Mouse (Mus musculus) MEL (cell line): ENCODE data around the gene Usp27x. TPM values are rescaled to one million over a fixed set of nuclear protein-coding genes. Genes with fewer than 3 reads are reported as not detected.

Experiments used
- DNase-seq: peaks from one replicate; pipeline ENCODE4 v3.0.0; 2011; ENCODE audit warnings: low read depth, low spot score
- H3K27ac ChIP-seq: 2 replicates; pipeline ENCODE4 v1.5.1; 2012; ENCODE audit warnings: low read depth, mild to moderate bottlenecking, control low read depth, low read length, moderate library complexity; ENCODE audit not compliant: control insufficient read depth
- H3K27me3 ChIP-seq, 2 experiments: fragments of 150-350 bp in 1 of 2; sonication (generic) in 1 of 2; 2 replicates each; pipeline ENCODE4 v1.6.1; 2012; ENCODE audit warnings: low read length in 2 of 2, mild to moderate bottlenecking in 2 of 2, improper control_type of control experiment in 1 of 2, moderate library complexity in 1 of 2; ENCODE audit not compliant: insufficient read depth in 2 of 2, control insufficient read depth in 1 of 2
- H3K36me3 ChIP-seq, 2 experiments: 2 replicates each; pipeline ENCODE4 v1.6.1; 2012 to 2014; ENCODE audit warnings: low read length in 2 of 2, improper control_type of control experiment in 1 of 2, inconsistent platforms in 1 of 2, mild to moderate bottlenecking in 1 of 2; ENCODE audit not compliant: insufficient read depth in 2 of 2, control insufficient read depth in 1 of 2
- H3K4me1 ChIP-seq, 2 experiments: fragments of 150-350 bp in 1 of 2; sonication (generic) in 1 of 2; 2 replicates each; pipeline ENCODE4 v1.6.1; 2012; ENCODE audit warnings: low read length in 2 of 2, improper control_type of control experiment in 1 of 2, mild to moderate bottlenecking in 1 of 2; ENCODE audit not compliant: insufficient read depth in 2 of 2, control insufficient read depth in 1 of 2
- H3K4me3 ChIP-seq, 2 experiments: fragments of 150-350 bp in 1 of 2; sonication (generic) in 1 of 2; 2 replicates each; pipeline ENCODE4 v1.5.1; 2012; ENCODE audit warnings: low read depth in 2 of 2, low read length in 2 of 2, mild to moderate bottlenecking in 2 of 2, moderate library complexity in 2 of 2, control low read depth in 1 of 2, improper control_type of control experiment in 1 of 2; ENCODE audit not compliant: control insufficient read depth in 1 of 2, insufficient read depth in 1 of 2
- H3K79me2 ChIP-seq: 2 replicates; pipeline ENCODE4 v1.6.1; 2012; ENCODE audit warnings: mild to moderate bottlenecking, low read length, moderate library complexity; ENCODE audit not compliant: control insufficient read depth, poor library complexity, insufficient read depth
- H3K9ac ChIP-seq: 2 replicates; pipeline ENCODE4 v1.6.1; 2012; ENCODE audit warnings: low read depth, mild to moderate bottlenecking, control low read depth, low read length, moderate library complexity; ENCODE audit not compliant: control insufficient read depth, poor library complexity, severe bottlenecking
- H3K9me3 ChIP-seq: fragments of 150-350 bp; sonication (generic); replicated peaks from 2 replicates; pipeline ENCODE4 v1.6.1; 2012; ENCODE audit warnings: mild to moderate bottlenecking, low read length, improper control_type of control experiment, moderate library complexity; ENCODE audit not compliant: insufficient read depth
- BHLHE40 ChIP-seq: IDR thresholded peaks from 2 replicates; pipeline ENCODE4 v1.6.1; 2012; ENCODE audit warnings: low read depth, mild to moderate bottlenecking, inconsistent platforms, low read length, improper control_type of control experiment, borderline replicate concordance
- CHD2 ChIP-seq: IDR thresholded peaks from 2 replicates; pipeline ENCODE4 v1.6.1; 2011; ENCODE audit warnings: low read length, improper control_type of control experiment
- CTCF ChIP-seq, 3 experiments: IDR thresholded peaks in 2 of 3; conservative IDR thresholded peaks in 1 of 3; 2 replicates each; pipeline ENCODE4 v1.5.1; 2011 to 2012; ENCODE audit warnings: low read length in 3 of 3, low read depth in 2 of 3, mild to moderate bottlenecking in 2 of 3, improper control_type of control experiment in 1 of 3, inconsistent platforms in 1 of 3, mixed read lengths in 1 of 3, moderate library complexity in 1 of 3; ENCODE audit not compliant: control insufficient read depth in 1 of 3, insufficient read depth in 1 of 3, poor library complexity in 1 of 3, severe bottlenecking in 1 of 3
- EP300 ChIP-seq, 2 experiments: IDR thresholded peaks; 2 replicates each; pipeline ENCODE4 v1.6.1; 2011; ENCODE audit warnings: improper control_type of control experiment in 2 of 2, low read length in 2 of 2, low read depth in 1 of 2, mild to moderate bottlenecking in 1 of 2
- ETS1 ChIP-seq: IDR thresholded peaks from 2 replicates; pipeline ENCODE4 v1.6.1; 2012; ENCODE audit warnings: low read depth, mild to moderate bottlenecking, inconsistent platforms, low read length, improper control_type of control experiment, moderate library complexity
- GABPA ChIP-seq: IDR thresholded peaks from 2 replicates; pipeline ENCODE4 v1.6.1; 2012; ENCODE audit warnings: low read depth, mild to moderate bottlenecking, inconsistent platforms, low read length, improper control_type of control experiment, moderate library complexity
- GATA1 ChIP-seq: IDR thresholded peaks from 2 replicates; pipeline ENCODE4 v1.6.1; 2011; ENCODE audit warnings: low read depth, low read length, improper control_type of control experiment
- HCFC1 ChIP-seq: IDR thresholded peaks from 2 replicates; pipeline ENCODE4 v1.6.1; 2012; ENCODE audit warnings: low read depth, mild to moderate bottlenecking, inconsistent platforms, low read length, improper control_type of control experiment, moderate library complexity
- KAT2A ChIP-seq: conservative IDR thresholded peaks from 2 replicates; pipeline ENCODE4 v1.6.1; 2012; ENCODE audit warnings: low read depth, low read length, improper control_type of control experiment, inconsistent platforms
- MAFK ChIP-seq: IDR thresholded peaks from 2 replicates; pipeline ENCODE4 v1.6.1; 2011; ENCODE audit warnings: low read depth, mild to moderate bottlenecking, low read length, improper control_type of control experiment, borderline replicate concordance
- MAX ChIP-seq: IDR thresholded peaks from 2 replicates; pipeline ENCODE4 v1.6.1; 2011; ENCODE audit warnings: low read length, improper control_type of control experiment
- MAZ ChIP-seq: IDR thresholded peaks from 2 replicates; pipeline ENCODE4 v1.6.1; 2012; ENCODE audit warnings: low read depth, mild to moderate bottlenecking, inconsistent platforms, low read length, improper control_type of control experiment
- MXI1 ChIP-seq: IDR thresholded peaks from 2 replicates; pipeline ENCODE4 v1.6.1; 2011; ENCODE audit warnings: mild to moderate bottlenecking, low read depth, low read length, improper control_type of control experiment
- MYC ChIP-seq: IDR thresholded peaks from 2 replicates; pipeline ENCODE4 v1.6.1; 2011; ENCODE audit warnings: low read depth, mild to moderate bottlenecking, low read length, improper control_type of control experiment, moderate library complexity
- NELFE ChIP-seq: IDR thresholded peaks from 2 replicates; pipeline ENCODE4 v1.6.1; 2011; ENCODE audit warnings: low read depth, low read length, improper control_type of control experiment
- NRF1 ChIP-seq: IDR thresholded peaks from 2 replicates; pipeline ENCODE4 v1.6.1; 2014; ENCODE audit warnings: low read depth, mild to moderate bottlenecking, inconsistent platforms, low read length, improper control_type of control experiment, moderate library complexity; ENCODE audit not compliant: poor library complexity, insufficient read depth, severe bottlenecking
- POLR2A ChIP-seq, 2 experiments: IDR thresholded peaks; 2 replicates each; pipeline ENCODE4 v1.6.1; 2011 to 2012; ENCODE audit warnings: low read length in 2 of 2, mild to moderate bottlenecking in 2 of 2, control low read depth in 1 of 2, improper control_type of control experiment in 1 of 2, low read depth in 1 of 2, moderate library complexity in 1 of 2; ENCODE audit not compliant: control insufficient read depth in 1 of 2, insufficient read depth in 1 of 2, poor library complexity in 1 of 2
- POLR2AphosphoS2 ChIP-seq: IDR thresholded peaks from 2 replicates; pipeline ENCODE4 v1.6.1; 2011; ENCODE audit warnings: low read length, improper control_type of control experiment
- RAD21 ChIP-seq: IDR thresholded peaks from 2 replicates; pipeline ENCODE4 v1.6.1; 2011; ENCODE audit warnings: mild to moderate bottlenecking, low read depth, low read length, improper control_type of control experiment
- RCOR1 ChIP-seq: IDR thresholded peaks from 2 replicates; pipeline ENCODE4 v1.6.1; 2012; ENCODE audit warnings: low read depth, mild to moderate bottlenecking, inconsistent platforms, low read length, improper control_type of control experiment
- SIN3A ChIP-seq: IDR thresholded peaks from 2 replicates; pipeline ENCODE4 v1.6.1; 2012; ENCODE audit warnings: low read length, improper control_type of control experiment, inconsistent platforms
- SMC3 ChIP-seq: IDR thresholded peaks from 2 replicates; pipeline ENCODE4 v1.6.1; 2011; ENCODE audit warnings: low read depth, low read length, improper control_type of control experiment
- TAL1 ChIP-seq: IDR thresholded peaks from 2 replicates; pipeline ENCODE4 v1.6.1; 2012; ENCODE audit warnings: mild to moderate bottlenecking, inconsistent platforms, low read length, moderate library complexity, mixed read lengths
- TBP ChIP-seq: IDR thresholded peaks from 2 replicates; pipeline ENCODE4 v1.8.0; 2011; ENCODE audit warnings: low read depth, low read length, improper control_type of control experiment
- TCF12 ChIP-seq: IDR thresholded peaks from 2 replicates; pipeline ENCODE4 v1.6.1; 2014; ENCODE audit warnings: low read depth, mild to moderate bottlenecking, inconsistent platforms, low read length, improper control_type of control experiment, moderate library complexity
- UBTF ChIP-seq: IDR thresholded peaks from 2 replicates; pipeline ENCODE4 v1.6.1; 2012; ENCODE audit warnings: low read depth, mild to moderate bottlenecking, inconsistent platforms, low read length, improper control_type of control experiment, moderate library complexity, borderline replicate concordance; ENCODE audit not compliant: insufficient read depth
- USF1 ChIP-seq: IDR thresholded peaks from 2 replicates; pipeline ENCODE4 v1.6.1; 2014; ENCODE audit warnings: low read depth, mild to moderate bottlenecking, inconsistent platforms, low read length, improper control_type of control experiment, moderate library complexity
- ZC3H11A ChIP-seq: IDR thresholded peaks from 2 replicates; pipeline ENCODE4 v1.6.1; 2012; ENCODE audit warnings: low read depth, mild to moderate bottlenecking, inconsistent platforms, low read length, improper control_type of control experiment
- ZKSCAN1 ChIP-seq: IDR thresholded peaks from 2 replicates; pipeline ENCODE4 v1.6.1; 2012; ENCODE audit warnings: low read depth, mild to moderate bottlenecking, inconsistent platforms, low read length, improper control_type of control experiment, moderate library complexity
- ZMIZ1 ChIP-seq: IDR thresholded peaks from 2 replicates; pipeline ENCODE4 v1.6.1; 2012; ENCODE audit warnings: low read depth, mild to moderate bottlenecking, inconsistent platforms, low read length, improper control_type of control experiment, moderate library complexity
- ZNF384 ChIP-seq: IDR thresholded peaks from 2 replicates; pipeline ENCODE4 v1.6.1; 2012; ENCODE audit warnings: low read depth, mild to moderate bottlenecking, inconsistent platforms, low read length, improper control_type of control experiment
- polyA plus RNA-seq, 2 experiments: library from polyadenylated mRNA; stranded (reverse) in 1 of 2; unstranded in 1 of 2; fragments of >175 nt in 1 of 2; fragments of >200 nt in 1 of 2; gene quantifications; 2 replicates each; pipeline versions ENCODE4 v1.2.1 to v1.2.4; 2012; ENCODE audit warnings: low replicate concordance in 2 of 2, low read depth in 1 of 2; ENCODE audit not compliant: insufficient read length in 2 of 2, insufficient read depth in 1 of 2, missing spikeins in 1 of 2
- total RNA-seq: library from RNA; depleted of rRNA; stranded (reverse); fragments of 300-350 nt; gene quantifications from 2 replicates; pipeline ENCODE4 v1.2.3, GENCODE M21; 2012

Usp27x gene
- total and polyA plus RNA-seq, 3 experiments = 3.6 to 3.9 TPM; not detected in 1

GRCm38 (mm10) chrX:7422691-7423111 is 47.1 kb upstream of the Usp27x start:
- DNase-seq = peak; percentile 94
- Histone ChIP-seq H3K9ac (peak overlapping the region; percentile 77), H3K27ac (peak overlapping the region; percentile 68), H3K27me3 (no peaks in the 10 kb centered on the region; a peak in 1 of 4 replicates), H3K4me1 (peaks cover 0 to 7% of the 10 kb centered on the region in 2 experiments; a peak in 2 of 4 replicates), H3K79me2 (no peaks in the 10 kb centered on the region)
- TF ChIP-seq MXI1 = peak; percentile 98
- peak; percentile 88 for TF ChIP-seq TAL1
- peak; percentile 42 for TF ChIP-seq NELFE
- 0 out of 2 replicates have a peak, but pooled peaks have one; percentile 48 for TF ChIP-seq MAZ
- peak; percentile 97 for TF ChIP-seq MAX
- TF ChIP-seq GABPA = no peak
- TF ChIP-seq MYC = peak; percentile 99
- TF ChIP-seq USF1 = peak; percentile 64
- TF ChIP-seq RCOR1 = no peak
- TF ChIP-seq TBP = peak; percentile 31; the same call in 1 of the 2 replicates
- TF ChIP-seq GATA1 = peak; percentile 51
- peak; percentile 22; the same call in 1 of the 2 replicates for TF ChIP-seq TCF12
- no peak for TF ChIP-seq ZMIZ1
- no peak for TF ChIP-seq UBTF
- TF ChIP-seq POLR2AphosphoS2 = no peak
- TF ChIP-seq ZNF384 = peak; percentile 23; the same call in 1 of the 2 replicates
- TF ChIP-seq RAD21 = peak; percentile 82
- TF ChIP-seq ZC3H11A = peak; percentile 66
- TF ChIP-seq EP300 (IDR thresholded peaks at IDR 0.05; ENCODE audit: low read depth in 1 of 2, low read length in 2 of 2) = peak; percentile 29 to 42; a peak in 1 of 4 replicates
- TF ChIP-seq ETS1 = peak; percentile 55; the same call in 1 of the 2 replicates
- TF ChIP-seq MAFK = no peak
- peak; percentile 89 for TF ChIP-seq SIN3A
- TF ChIP-seq KAT2A = no peak
- TF ChIP-seq SMC3 = peak; percentile 81
- peak; percentile 77; the same call in 1 of the 2 replicates for TF ChIP-seq BHLHE40
- TF ChIP-seq HCFC1 = peak; percentile 39; the same call in 1 of the 2 replicates
- TF ChIP-seq CHD2 = 0 out of 2 replicates have a peak, but pooled peaks have one; percentile 1
- no peak for TF ChIP-seq ZKSCAN1
- peak; percentile 61 to 91 (median 77) for TF ChIP-seq CTCF (IDR thresholded peaks at IDR 0.05 in 2 of 3, conservative IDR thresholded peaks at IDR 0.05 in 1 of 3; ENCODE audit: control insufficient read depth in 1 of 3, insufficient read depth in 1 of 3, low read depth in 2 of 3, low read length in 3 of 3, poor library complexity in 1 of 3, severe bottlenecking in 1 of 3)
- TF ChIP-seq NRF1 = peak; percentile 35; the same call in 1 of the 2 replicates
- TF ChIP-seq POLR2A (IDR thresholded peaks at IDR 0.05; ENCODE audit: control insufficient read depth in 1 of 2, insufficient read depth in 1 of 2, low read depth in 1 of 2, low read length in 2 of 2, poor library complexity in 1 of 2) = peak; percentile 2 to 59; a peak in 2 of 4 replicates
- TF ChIP-seq, all 39 proteins: peak for 23
- Histone ChIP-seq H3K4me3 (peak overlapping the region; percentile 58 to 85), H3K9me3 (no peaks in the 10 kb centered on the region), H3K36me3 (peaks cover 0 to 9% of the 10 kb centered on the region in 2 experiments; a peak in 2 of 4 replicates)
